Mouse (Mus musculus) kidney, adult 2 months (tissue): ENCODE measurements around the gene Oas1a.

ENCODE experiments used
- CTCF ChIP-seq: fragments of 200-500 bp; conservative IDR thresholded peaks from 2 replicates; pipeline ENCODE4 v1.5.1; 2011; ENCODE audit warnings: low read depth, mild to moderate bottlenecking, control low read depth, low read length, moderate library complexity, mixed read lengths; ENCODE audit not compliant: insufficient read depth, insufficient read length
- POLR2A ChIP-seq: fragments of 200-500 bp; IDR thresholded peaks from one replicate; pipeline ENCODE4 v1.6.1; 2011; ENCODE audit warnings: low read depth, low read length, control low read depth

- TF ChIP-seq CTCF (no peak), POLR2A (no peak)
Measured at GRCm38 (mm10) chr5:120869436-120870015, 37.8 kb downstream of the Oas1a start.
